Mouse (Mus musculus): Measurements from ENCODE around the gene Pcgf1. TPM values are rescaled to one million over a fixed set of nuclear protein-coding genes. Genes with fewer than 3 reads are reported as not detected.

Gene Pcgf1
- total and polyA plus RNA-seq, 2 experiments from 2014 or later = 16.1 to 30.7 TPM

DNA sequence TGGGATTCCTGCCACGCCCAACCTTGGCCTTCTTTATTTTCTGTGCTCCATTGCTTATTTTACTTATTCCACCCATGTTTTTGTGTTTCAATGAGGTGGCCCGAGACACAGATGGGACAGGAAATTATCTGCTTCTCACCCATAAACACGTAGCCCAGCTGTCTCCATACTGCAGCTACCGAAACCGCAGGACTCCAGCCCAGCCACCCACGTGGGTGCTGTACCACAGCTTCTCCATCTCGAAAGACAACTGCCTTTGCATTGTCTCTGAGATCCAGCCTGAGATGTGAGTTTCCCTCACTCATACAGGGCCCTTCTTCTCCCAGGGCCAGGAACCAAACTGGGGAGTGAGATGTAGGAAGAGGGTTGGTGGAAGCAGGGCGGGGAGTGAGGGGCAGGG is 11.7 kb upstream of the Pcgf1 start:
- Histone ChIP-seq H3K4me2 (ENCODE audit: low read depth) (no peak overlapping the region), H3K36me3 (ENCODE audit: insufficient read depth) (no peaks in the 10 kb centered on the region), H3K4me1 (ENCODE audit: insufficient read depth) (no peaks in the 10 kb centered on the region), H3K27me3 (ENCODE audit: insufficient read depth, low read length) (peaks cover 52% of the 10 kb centered on the region), H3K9me3 (ENCODE audit: low read length) (no peaks in the 10 kb centered on the region), H3K4me3 (ENCODE audit: low read depth, low read length) (no peak overlapping the region), H3K27ac (ENCODE audit: low read depth, low read length) (no peak overlapping the region), H3K9ac (no peak overlapping the region)
- 43% methylated on average over 8 of the region's 8 CpGs for WGBS
- ATAC-seq (no peak), DNase-seq (no peak)
- no peak for TF ChIP-seq CTCF (IDR thresholded peaks at IDR 0.05; ENCODE audit: low read depth)

DNA sequence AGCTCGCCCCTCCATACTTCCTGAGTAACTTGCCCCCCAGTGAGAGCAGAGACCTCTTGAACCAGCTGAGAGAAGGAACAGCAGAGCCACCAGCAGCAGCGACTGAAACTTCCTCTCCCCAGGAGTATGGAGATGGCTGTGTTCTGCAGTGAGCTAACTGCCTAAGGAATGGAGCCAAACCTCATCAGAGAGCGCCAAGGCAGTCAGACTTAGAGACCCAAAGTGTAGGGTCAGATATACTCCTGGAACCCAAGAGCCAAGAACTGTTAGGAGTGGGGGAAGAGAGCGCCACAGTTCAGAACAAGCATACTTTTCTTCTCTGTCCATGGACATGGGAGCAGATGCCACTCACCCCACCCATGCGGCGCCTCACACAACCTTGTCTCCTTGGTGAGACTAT is 11.2 kb upstream of the Pcgf1 start:
- TF ChIP-seq CTCF (IDR thresholded peaks at IDR 0.05; ENCODE audit: low read depth) = no peak

DNA sequence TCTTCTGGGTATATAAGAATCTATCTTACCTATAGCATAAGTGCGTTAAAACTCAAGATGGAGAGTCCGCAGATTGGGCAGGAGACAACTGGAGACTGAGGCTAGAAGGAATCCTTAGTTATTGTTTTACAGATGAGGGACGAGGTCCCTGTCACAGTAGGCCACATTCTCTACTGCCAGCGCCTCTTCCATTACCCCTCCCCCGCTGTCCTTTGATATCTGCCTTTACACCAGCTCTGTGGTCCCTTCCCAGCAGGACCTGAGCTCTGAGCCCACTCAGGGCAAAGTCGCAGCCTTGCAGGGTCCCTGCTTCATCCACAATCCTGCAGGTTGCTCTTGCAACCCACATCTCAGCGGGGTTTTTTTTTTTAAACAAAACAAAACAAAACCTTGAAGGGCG is 9.4 kb upstream of the Pcgf1 start:
- WGBS = 3% methylated on average over 8 of the region's 8 CpGs
- Histone ChIP-seq H3K4me3 (ENCODE audit: low read depth, low read length) (no peak overlapping the region), H3K9ac (no peak overlapping the region), H3K27me3 (ENCODE audit: insufficient read depth, low read length) (peaks cover 59% of the 10 kb centered on the region), H3K4me1 (ENCODE audit: insufficient read depth) (no peaks in the 10 kb centered on the region), H3K9me3 (ENCODE audit: low read length) (no peaks in the 10 kb centered on the region), H3K36me3 (ENCODE audit: insufficient read depth) (no peaks in the 10 kb centered on the region), H3K4me2 (ENCODE audit: low read depth) (no peak overlapping the region), H3K27ac (ENCODE audit: low read depth, low read length) (no peak overlapping the region)
- ATAC-seq = no peak
- no peak for DNase-seq
- TF ChIP-seq CTCF (IDR thresholded peaks at IDR 0.05; ENCODE audit: low read depth) = no peak

More for the DNA sequence above, 11.2 kb upstream of the Pcgf1 start:
- Histone ChIP-seq H3K4me3 (ENCODE audit: low read depth, low read length) (no peak overlapping the region), H3K4me2 (ENCODE audit: low read depth) (no peak overlapping the region), H3K9me3 (ENCODE audit: low read length) (no peaks in the 10 kb centered on the region), H3K9ac (no peak overlapping the region), H3K36me3 (ENCODE audit: insufficient read depth) (no peaks in the 10 kb centered on the region), H3K27ac (ENCODE audit: low read depth, low read length) (no peak overlapping the region), H3K4me1 (ENCODE audit: insufficient read depth) (no peaks in the 10 kb centered on the region), H3K27me3 (ENCODE audit: insufficient read depth, low read length) (peaks cover 56% of the 10 kb centered on the region)
- no peak for ATAC-seq
- 26% methylated on average over 6 of the region's 6 CpGs for WGBS
- DNase-seq = no peak

DNA sequence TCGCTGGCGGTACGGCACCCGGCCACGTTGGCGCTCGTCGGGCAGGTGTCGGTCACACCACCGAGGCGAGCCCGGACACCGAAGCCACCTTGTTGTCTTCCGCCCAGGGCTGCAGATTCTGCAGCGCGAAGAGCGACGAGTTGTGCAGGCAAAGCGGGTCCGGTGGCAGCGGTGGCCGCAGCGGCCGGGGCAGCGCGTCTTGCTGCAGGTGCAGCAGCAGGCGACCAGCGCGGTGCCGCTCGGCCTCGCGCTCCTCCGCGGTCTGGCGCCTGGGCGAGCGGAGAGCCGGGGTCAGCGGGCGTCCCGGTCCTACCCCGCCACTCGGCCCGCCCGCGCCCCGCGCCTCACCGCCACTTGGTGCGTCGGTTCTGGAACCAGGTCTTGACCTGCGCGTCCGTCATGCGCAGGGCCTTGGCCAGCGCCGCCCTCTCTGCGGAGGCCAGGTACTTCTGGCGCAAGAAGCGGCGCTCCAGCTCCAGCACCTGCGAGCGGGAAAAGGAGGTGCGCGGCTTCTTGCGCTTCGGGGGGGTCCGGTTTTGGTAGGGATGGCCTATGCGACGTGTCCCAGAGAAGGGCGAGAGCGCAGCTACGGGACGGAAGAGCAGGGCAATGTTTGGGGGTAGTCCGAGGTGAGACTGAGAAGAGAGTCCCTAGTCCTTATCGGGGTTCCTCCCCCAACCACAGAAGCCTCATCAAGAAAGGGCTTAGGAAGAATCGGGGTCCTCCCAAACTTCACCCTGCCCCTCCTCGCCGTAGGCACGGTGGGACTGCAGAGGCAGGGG is 8.8 kb upstream of the Pcgf1 start:
- WGBS = 2% methylated on average over 81 of the region's 81 CpGs
- no peak for ATAC-seq
- Histone ChIP-seq H3K4me1 (ENCODE audit: insufficient read depth) (no peaks in the 10 kb centered on the region), H3K27ac (ENCODE audit: low read depth, low read length) (no peak overlapping the region), H3K4me3 (ENCODE audit: low read depth, low read length) (0 out of 2 replicates have a peak overlapping the region, but pooled peaks have one; percentile 9), H3K4me2 (ENCODE audit: low read depth) (no peak overlapping the region), H3K9me3 (ENCODE audit: low read length) (no peaks in the 10 kb centered on the region), H3K9ac (no peak overlapping the region), H3K36me3 (ENCODE audit: insufficient read depth) (no peaks in the 10 kb centered on the region), H3K27me3 (ENCODE audit: insufficient read depth, low read length) (peaks cover 60% of the 10 kb centered on the region)
- no peak for TF ChIP-seq CTCF (IDR thresholded peaks at IDR 0.05; ENCODE audit: low read depth)
- DNase-seq = no peak

DNA sequence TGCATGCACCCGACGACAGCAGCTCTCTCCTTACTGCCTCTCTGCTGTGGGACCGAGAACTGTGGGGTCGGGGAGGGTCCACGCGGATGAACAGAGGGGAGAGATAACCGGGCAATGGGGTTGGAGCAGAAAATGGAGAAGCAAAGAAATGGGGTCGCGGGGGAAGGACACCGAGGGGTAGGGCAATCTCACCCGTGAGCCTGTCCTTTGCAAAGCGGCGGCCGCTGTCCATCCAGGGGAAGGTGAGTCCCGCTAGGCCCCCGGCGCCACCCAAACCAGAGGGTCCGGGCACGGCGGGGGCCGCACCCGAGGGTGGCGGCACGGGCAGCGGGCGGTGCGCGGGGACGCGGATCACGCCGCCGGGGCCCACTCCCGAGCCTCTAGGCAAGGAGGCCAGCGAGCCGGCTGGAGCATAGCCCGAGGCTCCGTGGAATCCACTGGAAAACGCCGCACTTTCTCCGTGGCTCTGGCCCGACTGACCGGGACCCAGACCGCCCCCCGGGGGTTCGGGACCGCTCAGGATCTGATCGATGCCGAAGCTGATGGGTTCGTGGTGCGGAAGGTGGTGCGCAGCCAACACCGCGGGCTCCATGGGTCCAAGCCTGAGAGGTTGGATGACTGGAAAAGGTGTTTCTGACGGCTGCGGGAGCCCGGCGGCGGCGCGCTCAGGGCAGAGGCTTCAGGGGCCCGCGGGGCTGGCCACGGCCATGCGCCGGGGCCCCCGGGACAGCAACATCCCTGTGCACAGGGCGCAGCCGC is 8.0 kb upstream of the Pcgf1 start:
- peak; percentile 16 for DNase-seq
- H3K9me3 ChIP-seq (ENCODE audit: low read length) = no peaks in the 10 kb centered on the region
- 3% methylated on average over 68 of the region's 69 CpGs for WGBS
- no peak overlapping the region for H3K4me2 ChIP-seq (ENCODE audit: low read depth)
- no peak for TF ChIP-seq CTCF (IDR thresholded peaks at IDR 0.05; ENCODE audit: low read depth)
- peaks cover 67% of the 10 kb centered on the region for H3K27me3 ChIP-seq (ENCODE audit: insufficient read depth, low read length)
- no peak overlapping the region for H3K4me3 ChIP-seq (ENCODE audit: low read depth, low read length)
- no peak overlapping the region for H3K27ac ChIP-seq (ENCODE audit: low read depth, low read length)
- H3K36me3 ChIP-seq (ENCODE audit: insufficient read depth) = no peaks in the 10 kb centered on the region
- H3K4me1 ChIP-seq (ENCODE audit: insufficient read depth) = no peaks in the 10 kb centered on the region
- ATAC-seq = no peak; the same call in 1 of the 2 replicates
- no peak overlapping the region for H3K9ac ChIP-seq

DNA sequence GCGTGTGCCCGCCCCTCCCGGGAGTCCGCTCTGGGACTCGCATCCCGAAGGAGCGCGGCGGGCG is 7.6 kb upstream of the Pcgf1 start, which contains the start of gene Tlx2:
TSS of gene Tlx2 (minus strand) at position 47 of the 64 bp plus-strand sequence.
- Histone ChIP-seq H3K4me1 (ENCODE audit: insufficient read depth) (no peaks in the 10 kb centered on the region), H3K9ac (no peak within 1 kb of the TSS), H3K4me3 (ENCODE audit: low read depth, low read length) (no peak within 1 kb of the TSS), H3K9me3 (ENCODE audit: low read length) (no peaks in the 10 kb centered on the region), H3K36me3 (ENCODE audit: insufficient read depth) (no peaks in the 10 kb centered on the region), H3K4me2 (ENCODE audit: low read depth) (no peak within 1 kb of the TSS), H3K27me3 (ENCODE audit: insufficient read depth, low read length) (peaks cover 66% of the 10 kb centered on the region), H3K27ac (ENCODE audit: low read depth, low read length) (no peak within 1 kb of the TSS)
- WGBS = 1% methylated on average over 10 of the region's 10 CpGs
- ATAC-seq = no peak
- DNase-seq = no peak
- no peak for TF ChIP-seq CTCF (IDR thresholded peaks at IDR 0.05; ENCODE audit: low read depth)
